Mouse (Mus musculus) cortical plate, adult 2 months (tissue): ENCODE results near the gene Ccdc171.

Experiments
- CTCF ChIP-seq: fragments of 200-500 bp; IDR thresholded peaks from 2 replicates; pipeline ENCODE4 v1.5.1; 2011; ENCODE audit warnings: mild to moderate bottlenecking, control low read depth, low read length; ENCODE audit not compliant: insufficient read depth; ENCODE audit errors: extremely low read depth
- POLR2A ChIP-seq: fragments of 200-500 bp; IDR thresholded peaks from 2 replicates; pipeline ENCODE4 v1.6.1; 2011; ENCODE audit warnings: mild to moderate bottlenecking, low read length, control low read depth; ENCODE audit not compliant: insufficient read depth; ENCODE audit errors: extremely low read depth

DNA sequence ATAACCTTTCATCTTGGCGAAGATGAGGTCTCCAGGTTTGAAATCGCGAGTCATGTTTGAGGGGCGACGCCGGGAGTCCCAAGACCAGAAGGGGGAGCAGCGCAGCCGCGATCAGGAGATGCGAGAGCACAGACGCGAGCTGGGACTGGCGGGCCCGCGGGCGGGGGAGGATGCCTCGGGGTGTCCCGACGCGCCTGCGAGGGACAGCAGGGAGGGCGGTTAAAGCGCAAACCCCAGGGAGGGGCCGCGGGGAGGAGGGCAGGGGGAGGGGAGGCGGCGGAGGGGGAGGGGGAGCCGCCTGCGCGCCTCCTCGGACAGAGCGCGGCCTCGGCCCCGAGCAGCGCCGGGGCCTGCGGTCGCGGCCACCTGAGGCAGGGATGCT, 39.6 kb upstream of the Ccdc171 start:
- TF ChIP-seq POLR2A (no peak), CTCF (peak; percentile 44)
